Mouse (Mus musculus) hindbrain, embryonic 15.5 days (tissue): ENCODE results near the gene Cpa1. TPM values are rescaled to one million over a fixed set of nuclear protein-coding genes. Genes with fewer than 3 reads are reported as not detected.

Experiments
- ATAC-seq: fragments of 200-750 bp; cut with Nextera tagmentation; 2 replicates; pipeline ENCODE4 v1.8.0; 2017; ENCODE audit warnings: low read depth, moderate number of reproducible peaks, moderate TSS enrichment; ENCODE audit not compliant: low FRiP score
- H3K27ac ChIP-seq: fragments of 300-500 bp; sonication (generic); replicated peaks from 2 replicates; pipeline ENCODE4 v1.5.1; 2015; ENCODE audit warnings: mild to moderate bottlenecking, inconsistent platforms
- H3K27me3 ChIP-seq: fragments of 300-500 bp; sonication (generic); 2 replicates; pipeline ENCODE4 v1.6.1; 2015; ENCODE audit warnings: control low read depth, inconsistent platforms
- H3K36me3 ChIP-seq: fragments of 300-500 bp; sonication (generic); 2 replicates; pipeline ENCODE4 v1.6.1; 2015; ENCODE audit warnings: control low read depth, inconsistent platforms
- H3K4me1 ChIP-seq: fragments of 300-500 bp; sonication (generic); replicated peaks from 2 replicates; pipeline ENCODE4 v1.6.1; 2015; ENCODE audit warnings: control low read depth, inconsistent platforms
- H3K4me2 ChIP-seq: fragments of 300-500 bp; sonication (generic); 2 replicates; pipeline ENCODE4 v1.6.1; 2015; ENCODE audit warnings: moderate library complexity, mild to moderate bottlenecking, inconsistent platforms
- H3K4me3 ChIP-seq: fragments of 300-500 bp; sonication (generic); 2 replicates; pipeline ENCODE4 v1.5.1; 2015; ENCODE audit warnings: mild to moderate bottlenecking, inconsistent platforms
- H3K9ac ChIP-seq: fragments of 300-500 bp; sonication (generic); 2 replicates; pipeline ENCODE4 v1.6.1; 2015; ENCODE audit warnings: inconsistent platforms
- H3K9me3 ChIP-seq: fragments of 300-500 bp; sonication (generic); 2 replicates; pipeline ENCODE4 v1.6.1; 2016; ENCODE audit warnings: control low read depth, inconsistent platforms
- WGBS: fragments of 180-500 bp; shearing (Covaris S2); methylation state at CpG from one replicate; pipeline ENCODE4 v1.1.7; 2015; 5-methylcytosine and 5-hydroxymethylcytosine counted together
- polyA plus RNA-seq: library from polyadenylated mRNA; unstranded; fragments of >200 nt; fragmentation: Nextera tagmentation; extraction: Ambion mirVana; gene quantifications from 2 replicates; pipeline ENCODE4 v1.2.1, GENCODE M21; 2015

The Cpa1 gene
- polyA plus RNA-seq: 0.73 and 1.0 TPM in 2 replicates

GRCm38 (mm10) chr6:30638674-30639268 is at the start of gene Cpa1:
Cpa1 (plus strand) TSS chr6:30639218.
- H3K27ac ChIP-seq: no peak within 1 kb of the TSS
- no peak within 1 kb of the TSS for H3K4me2 ChIP-seq
- no peaks in the 10 kb centered on the region for H3K9me3 ChIP-seq
- no peaks in the 10 kb centered on the region for H3K4me1 ChIP-seq
- no peak within 1 kb of the TSS for H3K4me3 ChIP-seq
- no peak within 1 kb of the TSS for H3K9ac ChIP-seq
- 91% methylated on average over 5 of the region's 5 CpGs for WGBS
- no peaks in the 10 kb centered on the region for H3K36me3 ChIP-seq
- no peak for ATAC-seq
- no peaks in the 10 kb centered on the region for H3K27me3 ChIP-seq

- H3K36me3 ChIP-seq: no peaks in the 10 kb centered on the region
- no peak for ATAC-seq
- H3K4me3 ChIP-seq: no peak overlapping the region
- H3K9ac ChIP-seq: no peak overlapping the region
- H3K4me2 ChIP-seq: no peak overlapping the region
- H3K9me3 ChIP-seq: no peaks in the 10 kb centered on the region
- 57% methylated on average over 2 of the region's 2 CpGs for WGBS
- no peak overlapping the region for H3K27ac ChIP-seq
- H3K4me1 ChIP-seq: peaks cover 11% of the 10 kb centered on the region
- H3K27me3 ChIP-seq: no peaks in the 10 kb centered on the region
Observed at GRCm38 (mm10) chr6:30589819-30590218, 49.2 kb upstream of the Cpa1 start.

GRCm38 (mm10) chr6:30591851-30592404 is 47.1 kb upstream of the Cpa1 start:
- Histone ChIP-seq H3K27ac (no peak overlapping the region), H3K27me3 (no peaks in the 10 kb centered on the region), H3K36me3 (no peaks in the 10 kb centered on the region), H3K9me3 (no peaks in the 10 kb centered on the region), H3K9ac (no peak overlapping the region), H3K4me3 (no peak overlapping the region), H3K4me2 (no peak overlapping the region), H3K4me1 (peaks cover 11% of the 10 kb centered on the region)
- ATAC-seq: no peak
- WGBS: 76% methylated on average over 5 of the region's 5 CpGs

DNA sequence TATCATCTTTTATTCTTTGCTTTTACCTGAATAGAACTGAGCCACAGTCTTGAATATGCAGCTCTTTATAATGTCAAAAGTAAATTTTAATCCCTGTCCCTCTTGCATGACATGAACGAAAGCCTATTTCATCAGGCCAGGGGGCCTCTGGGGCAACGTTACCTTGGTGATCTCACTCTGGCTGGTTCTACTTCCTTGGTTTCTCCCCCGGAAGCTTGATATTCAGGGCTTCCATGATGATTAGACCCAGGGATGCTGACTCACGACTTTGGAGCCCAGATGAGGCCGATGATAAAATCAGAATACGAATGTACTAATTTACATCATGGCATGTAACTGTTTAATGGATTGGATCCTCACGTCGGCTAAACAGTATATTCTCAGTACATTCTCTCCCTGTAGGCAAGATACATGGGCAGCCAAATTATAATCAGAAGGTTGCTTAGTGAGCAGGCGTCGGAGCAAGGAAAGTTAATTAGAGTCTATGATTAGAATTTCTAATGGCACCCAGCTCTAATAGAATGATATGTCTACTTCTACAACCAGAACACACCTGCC is 46.5 kb upstream of the Cpa1 start:
- Histone ChIP-seq H3K4me3 (no peak overlapping the region), H3K9ac (no peak overlapping the region), H3K27ac (peak overlapping the region; percentile 20; the same call in 1 of the 2 replicates), H3K9me3 (no peaks in the 10 kb centered on the region), H3K4me1 (peaks cover 11% of the 10 kb centered on the region), H3K4me2 (no peak overlapping the region), H3K27me3 (no peaks in the 10 kb centered on the region), H3K36me3 (no peaks in the 10 kb centered on the region)
- 42% methylated on average over 10 of the region's 10 CpGs for WGBS
- ATAC-seq: 0 out of 2 replicates have a peak, but pooled peaks have one; percentile 27

DNA sequence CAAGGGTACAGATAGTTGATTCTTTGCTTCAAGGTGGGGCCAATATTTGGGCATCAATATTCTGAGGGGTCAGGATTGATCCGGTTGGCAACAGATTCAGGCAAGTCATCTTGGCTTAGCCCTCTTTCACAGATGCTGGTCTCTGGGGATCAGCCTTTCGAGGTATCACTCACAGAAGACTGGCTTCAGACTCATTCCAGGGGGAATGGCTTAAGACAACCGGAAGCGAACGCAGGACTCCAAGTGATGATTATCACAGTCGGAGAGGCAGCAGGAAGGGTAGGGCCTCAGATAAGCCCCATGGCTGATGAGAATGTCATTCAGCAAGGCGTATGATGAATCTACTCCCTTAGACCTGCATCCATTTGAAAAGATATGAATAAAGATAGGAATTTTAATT is 44.7 kb upstream of the Cpa1 start:
- ATAC-seq: no peak
- peaks cover 11% of the 10 kb centered on the region for H3K4me1 ChIP-seq
- H3K9ac ChIP-seq: no peak overlapping the region
- H3K4me3 ChIP-seq: no peak overlapping the region
- no peak overlapping the region for H3K27ac ChIP-seq
- WGBS: 62% methylated on average over 7 of the region's 7 CpGs
- no peak overlapping the region for H3K4me2 ChIP-seq
- H3K36me3 ChIP-seq: no peaks in the 10 kb centered on the region
- H3K9me3 ChIP-seq: no peaks in the 10 kb centered on the region
- H3K27me3 ChIP-seq: no peaks in the 10 kb centered on the region

DNA sequence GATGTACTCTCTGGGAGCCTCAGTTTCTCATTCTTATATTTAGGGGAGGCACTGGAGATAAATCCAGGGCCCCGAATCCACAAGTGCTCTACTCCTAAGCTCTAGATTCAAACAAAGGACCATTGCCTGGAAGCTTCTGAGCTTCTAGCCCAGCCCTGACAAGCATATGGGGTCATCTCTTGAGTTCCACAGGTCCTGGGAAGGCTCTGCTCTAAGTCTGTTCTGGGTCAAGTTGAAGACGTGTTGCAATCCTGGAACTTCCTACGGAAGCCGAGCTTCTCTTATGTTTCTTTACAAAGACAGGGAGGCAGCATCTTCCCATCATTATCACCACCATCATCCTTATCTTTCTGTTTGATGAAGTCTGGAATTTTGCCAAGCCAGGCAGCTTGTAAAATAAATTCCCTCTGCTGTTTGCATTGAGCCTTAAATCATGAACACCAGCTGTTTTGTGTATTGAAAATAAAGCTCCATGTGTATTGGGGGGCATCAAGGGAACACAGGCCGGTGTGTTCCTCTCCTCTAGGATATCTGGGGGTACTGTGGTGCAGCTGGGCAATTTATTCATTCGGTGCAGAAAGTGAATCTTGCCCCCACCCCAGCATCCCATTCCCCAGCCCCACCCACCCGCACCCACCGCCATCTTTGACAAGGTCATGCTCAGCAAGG is 42.7 kb upstream of the Cpa1 start:
- Histone ChIP-seq H3K9ac (no peak overlapping the region), H3K4me1 (peaks cover 11% of the 10 kb centered on the region), H3K9me3 (no peaks in the 10 kb centered on the region), H3K27me3 (no peaks in the 10 kb centered on the region), H3K36me3 (no peaks in the 10 kb centered on the region), H3K4me3 (no peak overlapping the region), H3K4me2 (no peak overlapping the region), H3K27ac (no peak overlapping the region)
- ATAC-seq: no peak
- 68% methylated on average over 8 of the region's 8 CpGs for WGBS

GRCm38 (mm10) chr6:30600033-30600432 is 39.0 kb upstream of the Cpa1 start:
- Histone ChIP-seq H3K36me3 (no peaks in the 10 kb centered on the region), H3K9me3 (no peaks in the 10 kb centered on the region), H3K9ac (no peak overlapping the region), H3K27ac (no peak overlapping the region), H3K27me3 (no peaks in the 10 kb centered on the region), H3K4me1 (no peaks in the 10 kb centered on the region), H3K4me2 (no peak overlapping the region), H3K4me3 (no peak overlapping the region)
- no peak for ATAC-seq
- 56% methylated on average over 3 of the region's 3 CpGs for WGBS

GRCm38 (mm10) chr6:30600995-30601394 is 38.0 kb upstream of the Cpa1 start:
- Histone ChIP-seq H3K27ac (no peak overlapping the region), H3K4me1 (no peaks in the 10 kb centered on the region), H3K36me3 (no peaks in the 10 kb centered on the region), H3K4me3 (no peak overlapping the region), H3K9me3 (no peaks in the 10 kb centered on the region), H3K9ac (no peak overlapping the region), H3K27me3 (no peaks in the 10 kb centered on the region), H3K4me2 (no peak overlapping the region)
- no peak for ATAC-seq
- WGBS: 43% methylated on average over 1 of the region's 1 CpGs

GRCm38 (mm10) chr6:30604342-30604867 is 34.6 kb upstream of the Cpa1 start:
- Histone ChIP-seq H3K27ac (no peak overlapping the region), H3K4me2 (no peak overlapping the region), H3K36me3 (no peaks in the 10 kb centered on the region), H3K27me3 (no peaks in the 10 kb centered on the region), H3K4me3 (no peak overlapping the region), H3K9me3 (no peaks in the 10 kb centered on the region), H3K4me1 (no peaks in the 10 kb centered on the region), H3K9ac (no peak overlapping the region)
- 71% methylated on average over 7 of the region's 7 CpGs for WGBS
- ATAC-seq: no peak

- no peak overlapping the region for H3K9ac ChIP-seq
- no peaks in the 10 kb centered on the region for H3K27me3 ChIP-seq
- H3K4me2 ChIP-seq: no peak overlapping the region
- H3K9me3 ChIP-seq: no peaks in the 10 kb centered on the region
- WGBS: 88% methylated on average over 4 of the region's 4 CpGs
- no peak for ATAC-seq
- H3K4me3 ChIP-seq: no peak overlapping the region
- H3K27ac ChIP-seq: no peak overlapping the region
- H3K36me3 ChIP-seq: no peaks in the 10 kb centered on the region
- H3K4me1 ChIP-seq: no peaks in the 10 kb centered on the region
Observed at GRCm38 (mm10) chr6:30605111-30605510, 33.9 kb upstream of the Cpa1 start.

DNA sequence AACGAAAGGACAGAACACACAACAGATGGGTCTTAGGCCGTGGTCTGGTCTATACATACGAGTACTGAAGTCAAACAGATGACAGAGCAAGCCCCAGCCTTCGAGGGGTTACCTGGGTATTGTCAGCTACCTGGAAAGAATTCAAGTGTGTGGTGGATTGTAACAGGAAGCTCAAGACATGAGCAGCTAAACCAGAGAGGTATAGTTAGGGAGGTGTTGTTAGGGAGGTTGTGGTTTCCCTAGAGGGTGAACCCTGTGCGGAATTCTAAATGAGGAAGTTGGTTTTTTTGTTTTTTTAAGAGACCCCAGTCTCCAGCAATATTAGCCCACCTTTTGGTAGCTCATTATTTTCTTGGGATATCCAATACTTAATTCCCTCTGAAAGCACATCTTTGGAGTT is 33.3 kb upstream of the Cpa1 start:
- H3K9ac ChIP-seq: no peak overlapping the region
- no peak overlapping the region for H3K4me2 ChIP-seq
- no peaks in the 10 kb centered on the region for H3K27me3 ChIP-seq
- no peak overlapping the region for H3K27ac ChIP-seq
- no peaks in the 10 kb centered on the region for H3K4me1 ChIP-seq
- no peak overlapping the region for H3K4me3 ChIP-seq
- H3K9me3 ChIP-seq: no peaks in the 10 kb centered on the region
- no peak for ATAC-seq
- 85% methylated on average over 5 of the region's 5 CpGs for WGBS
- no peaks in the 10 kb centered on the region for H3K36me3 ChIP-seq

GRCm38 (mm10) chr6:30610710-30611109 is 28.3 kb upstream of the Cpa1 start, which contains the start of gene Cpa5:
Cpa5 (plus strand) TSS chr6:30611010.
- 83% methylated on average over 7 of the region's 7 CpGs for WGBS
- H3K27ac ChIP-seq: no peak within 1 kb of the TSS
- ATAC-seq: no peak

More at GRCm38 (mm10) chr6:30610710-30611109, 28.3 kb upstream of the Cpa1 start, which contains the start of gene Cpa5:
- peaks cover 2% of the 10 kb centered on the region for H3K4me1 ChIP-seq
- H3K4me2 ChIP-seq: no peak within 1 kb of the TSS
- no peak within 1 kb of the TSS for H3K9ac ChIP-seq
- no peaks in the 10 kb centered on the region for H3K36me3 ChIP-seq
- H3K4me3 ChIP-seq: no peak within 1 kb of the TSS
- H3K27me3 ChIP-seq: no peaks in the 10 kb centered on the region
- no peaks in the 10 kb centered on the region for H3K9me3 ChIP-seq
